Mouse (Mus musculus) urinary bladder, postnatal 25 days (tissue): ENCODE results near the gene Myh6.
"Not testable (repeated sequence)": the region's sequence is repeated elsewhere in the genome, so short reads cannot be mapped to it uniquely, and the experiment has no call there.

Experiments used
- DNase-seq: peaks from one replicate; pipeline ENCODE4 v3.0.0; 2022; ENCODE audit warnings: low spot score

The Myh6 gene

DNA sequence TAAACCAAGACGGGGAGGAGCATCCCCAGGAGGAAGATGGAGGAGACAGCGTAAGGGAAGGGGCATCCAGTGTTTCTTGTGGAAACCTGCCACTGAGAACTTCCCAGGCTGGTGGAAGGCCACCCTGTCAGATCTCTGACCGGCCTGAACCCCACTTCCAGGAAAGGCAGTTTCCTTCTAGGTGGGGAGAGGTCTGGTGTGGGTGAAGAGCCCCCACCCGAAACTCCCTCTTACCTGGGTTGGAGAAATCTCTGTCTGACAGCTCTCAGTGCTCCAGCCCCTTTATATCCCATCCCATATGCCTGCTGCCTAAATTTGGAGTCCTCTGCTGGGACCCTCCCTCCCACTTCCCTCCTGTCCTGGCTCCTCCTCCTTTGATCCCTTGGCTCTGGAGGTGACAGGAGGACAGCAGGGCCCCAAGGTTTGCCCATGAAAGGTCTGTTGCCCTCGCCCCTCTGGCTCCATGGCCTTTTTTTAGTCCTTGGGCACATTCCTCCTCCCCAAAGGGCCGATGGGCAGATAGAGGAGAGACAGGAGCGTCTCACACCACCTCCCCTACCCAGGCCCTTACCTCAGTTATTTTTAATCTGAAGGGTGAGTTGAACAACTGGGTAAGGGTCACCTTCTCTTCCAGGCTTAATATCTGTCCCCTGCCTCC is at the start of gene Myh6:
Gene Myh6 (minus strand): TSS at position 608 of the 658 bp plus-strand sequence.
- DNase-seq = no peak

DNA sequence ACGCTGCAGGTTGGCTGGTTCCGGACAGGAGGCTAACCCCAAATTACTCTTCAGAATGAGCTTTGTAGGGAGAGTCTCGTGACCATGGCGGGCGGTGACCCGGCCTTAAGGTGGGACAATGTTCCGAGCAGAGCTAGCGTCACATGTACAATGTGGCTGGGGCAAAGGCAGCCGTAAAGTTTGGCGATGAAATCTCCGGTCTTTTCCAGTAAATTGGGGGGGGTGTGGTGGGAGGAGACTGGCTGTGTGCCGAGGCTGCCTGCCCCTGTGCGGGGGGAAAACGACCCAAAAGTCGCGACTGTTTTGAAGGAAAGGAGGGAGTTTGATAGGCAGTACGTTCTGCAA is 49.0 kb upstream of the Myh6 start:
- no peak for DNase-seq

- DNase-seq = peak; percentile 93
These were observed 48.5 kb upstream of the Myh6 start, which contains the start of gene Ngdn for GRCm38 (mm10) chr14:55014991-55015766. Ngdn (plus strand) TSS chr14:55015454.

GRCm38 (mm10) chr14:55014591-55014990 is 47.9 kb upstream of the Myh6 start:
- no peak for DNase-seq

- no peak for DNase-seq
These were observed 44.4 kb upstream of the Myh6 start for GRCm38 (mm10) chr14:55011116-55011515.

DNA sequence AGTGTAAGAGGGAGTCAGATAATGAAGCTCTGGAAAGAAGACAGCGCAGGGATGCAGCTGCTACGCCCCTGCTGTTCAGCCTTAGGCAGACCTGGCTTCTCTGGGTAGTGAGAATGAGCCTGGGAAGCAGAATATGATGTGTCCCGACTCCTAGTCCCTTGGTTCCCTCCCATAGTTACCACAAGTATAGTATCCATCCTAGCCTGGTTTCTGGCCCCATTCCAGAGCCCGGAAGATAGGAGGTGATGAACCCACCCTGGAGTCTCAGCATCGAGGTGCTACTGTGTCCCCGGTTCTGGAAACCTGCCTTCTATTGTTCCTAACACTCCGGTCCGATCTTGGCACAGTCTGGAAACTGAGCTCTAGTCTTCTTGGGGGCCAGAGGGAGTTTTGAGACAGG is 41.7 kb upstream of the Myh6 start:
- no peak for DNase-seq

DNA sequence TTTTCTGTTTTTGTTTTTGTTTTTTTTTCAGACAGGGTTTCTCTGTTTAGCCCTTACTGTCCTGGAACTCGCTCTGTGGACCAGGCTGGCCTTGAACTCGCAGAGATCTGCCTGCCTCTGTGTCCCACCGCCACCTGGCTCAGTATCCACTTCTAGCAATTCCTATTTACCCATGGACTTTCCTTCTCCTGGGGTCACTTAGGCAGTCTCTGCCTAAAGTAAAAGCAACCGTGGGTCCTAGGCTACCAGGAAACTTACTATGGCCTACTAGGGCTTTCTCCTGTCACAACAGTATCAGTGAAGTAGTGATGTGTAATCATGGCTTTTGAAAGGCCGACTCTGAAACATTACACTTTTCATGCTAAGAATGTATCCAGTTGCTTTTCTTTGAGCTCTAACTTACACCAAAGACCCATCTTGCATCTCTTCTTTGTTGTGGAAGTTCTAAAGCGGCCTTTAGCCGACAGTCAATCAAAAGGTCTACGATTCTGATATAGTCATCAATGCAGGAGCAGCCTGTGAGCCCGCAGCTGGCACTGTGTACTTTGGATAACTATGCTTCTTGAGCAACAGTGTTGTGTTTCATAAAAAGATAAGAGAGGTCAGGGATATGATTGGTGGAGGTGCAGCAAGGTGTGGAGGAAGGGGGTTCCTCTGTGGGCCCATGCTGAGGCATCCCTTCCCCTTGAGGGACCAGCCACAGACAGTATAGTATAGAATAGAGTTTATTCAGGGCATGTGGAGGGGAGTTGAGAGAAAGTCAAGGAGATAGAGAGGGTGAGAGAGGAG is 40.6 kb upstream of the Myh6 start:
- no peak for DNase-seq

DNA sequence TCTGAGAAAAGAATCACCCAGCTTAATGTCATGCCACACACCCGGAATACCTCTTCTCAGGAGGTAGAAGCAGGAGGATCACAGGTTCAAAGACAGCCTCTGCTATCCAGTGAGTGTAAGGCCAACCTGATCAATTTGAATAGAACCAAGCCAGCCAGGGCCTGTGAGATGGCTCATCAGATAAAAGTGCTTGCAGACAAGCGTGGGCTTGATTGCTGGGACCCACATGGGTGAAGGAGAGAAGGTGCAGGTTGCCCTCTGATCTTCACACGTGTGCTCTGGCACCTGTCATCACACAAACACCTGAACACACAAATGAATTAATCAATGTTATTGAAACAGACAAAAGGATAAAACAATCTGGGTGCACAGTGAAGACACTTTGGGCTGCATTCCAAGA is 39.8 kb upstream of the Myh6 start:
- no peak for DNase-seq

GRCm38 (mm10) chr14:55005967-55006366 is 39.2 kb upstream of the Myh6 start:
- no peak for DNase-seq

- DNase-seq = no peak
These were observed 38.8 kb upstream of the Myh6 start for GRCm38 (mm10) chr14:55005506-55005905.

- DNase-seq = no peak
These were observed 37.4 kb upstream of the Myh6 start for GRCm38 (mm10) chr14:55003878-55004855.

GRCm38 (mm10) chr14:55002687-55003120 is 36.0 kb upstream of the Myh6 start:
- DNase-seq = no peak

DNA sequence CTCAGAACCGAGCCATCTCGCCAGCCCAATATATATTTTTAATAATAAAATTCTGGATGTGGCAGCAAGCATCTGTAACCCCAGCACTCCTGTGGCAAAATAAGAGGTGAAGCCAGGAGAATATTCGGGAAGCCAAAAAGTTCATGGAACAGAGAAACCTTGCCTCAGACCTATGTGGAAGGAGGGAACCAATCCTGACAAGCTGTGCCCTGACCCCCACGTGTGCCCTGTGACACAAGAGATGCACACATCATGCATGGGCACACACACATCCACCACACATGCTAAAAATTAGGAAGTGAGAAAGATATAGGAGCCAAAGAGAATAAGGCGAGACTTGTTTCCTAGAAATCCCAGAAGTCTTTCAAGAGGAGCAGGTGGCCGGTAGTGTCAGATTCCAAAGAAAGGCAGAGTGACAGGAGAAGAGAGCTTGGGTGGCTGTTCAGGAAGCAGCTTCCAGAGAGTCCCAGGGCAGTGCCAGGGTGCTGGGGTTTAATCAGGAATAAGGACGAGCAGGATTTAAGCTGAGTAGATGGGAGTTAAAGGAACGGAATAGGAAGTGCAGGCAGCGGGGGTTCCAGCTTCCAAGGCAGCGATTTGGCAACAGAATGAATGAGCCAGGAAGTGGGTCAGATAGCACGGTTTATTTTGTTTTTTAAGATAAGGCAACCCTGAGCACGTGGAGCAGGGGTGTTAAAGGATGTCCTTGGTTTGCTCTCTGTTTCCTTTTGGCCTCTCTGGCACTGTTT is 35.4 kb upstream of the Myh6 start:
- no peak for DNase-seq

DNA sequence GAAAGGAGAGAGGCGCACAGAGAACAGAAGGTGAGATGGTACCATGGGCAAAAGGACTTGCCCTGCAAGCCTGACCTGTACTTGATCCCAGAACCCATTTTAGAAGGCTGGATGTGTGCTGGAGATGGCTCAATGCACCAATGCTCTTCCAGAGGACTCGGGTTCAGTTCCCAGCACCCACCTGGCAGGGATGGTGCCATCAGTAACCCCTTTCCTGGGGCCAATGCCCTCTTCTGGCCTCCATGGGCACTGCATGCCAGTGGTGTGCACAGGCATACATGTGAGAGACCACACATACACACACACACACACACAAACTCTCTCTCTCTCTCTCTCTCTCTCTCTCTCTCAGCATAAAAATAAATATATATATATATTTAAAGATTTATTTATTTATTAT is 34.7 kb upstream of the Myh6 start:
- no peak for DNase-seq

GRCm38 (mm10) chr14:55000814-55001213 is 34.1 kb upstream of the Myh6 start:
- DNase-seq = no peak

DNA sequence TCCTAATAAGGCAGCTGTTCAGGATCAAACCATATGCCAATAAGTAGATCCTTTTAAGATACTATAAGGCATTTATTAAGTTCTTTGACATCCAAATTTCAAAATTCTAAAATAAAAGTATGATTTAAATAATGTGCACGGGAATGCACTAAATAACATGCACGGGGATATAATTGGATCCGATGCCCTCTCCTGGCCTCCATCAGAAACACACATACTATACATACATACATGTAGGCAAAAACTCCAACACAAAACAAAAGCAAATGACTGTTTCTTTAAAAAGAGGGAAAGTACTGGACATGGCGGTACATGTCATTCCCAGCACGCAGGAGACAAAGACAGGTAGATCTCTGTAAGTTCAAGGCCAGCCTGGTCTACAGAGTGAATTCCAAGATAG is 33.1 kb upstream of the Myh6 start:
- DNase-seq = not testable (repeated sequence)

DNA sequence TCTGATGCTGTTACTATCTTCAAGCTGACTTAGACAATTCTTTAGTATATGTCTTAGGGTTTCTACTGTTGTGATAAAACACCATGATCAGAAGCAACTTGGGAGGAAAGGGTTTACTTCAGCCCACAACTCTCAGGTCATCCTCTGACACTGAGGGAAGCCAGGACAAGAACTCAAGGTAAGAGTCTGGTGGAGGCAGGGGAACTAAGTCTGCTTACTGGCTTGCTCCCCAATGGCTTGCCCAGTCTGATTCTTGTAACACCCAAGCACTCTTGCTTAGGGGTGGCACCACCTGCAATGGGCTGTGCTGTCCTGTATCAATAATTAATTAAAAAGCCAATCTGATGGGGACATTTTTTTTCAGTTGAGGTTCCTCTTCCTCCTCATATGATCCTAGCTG is 32.0 kb upstream of the Myh6 start:
- DNase-seq = no peak

DNA sequence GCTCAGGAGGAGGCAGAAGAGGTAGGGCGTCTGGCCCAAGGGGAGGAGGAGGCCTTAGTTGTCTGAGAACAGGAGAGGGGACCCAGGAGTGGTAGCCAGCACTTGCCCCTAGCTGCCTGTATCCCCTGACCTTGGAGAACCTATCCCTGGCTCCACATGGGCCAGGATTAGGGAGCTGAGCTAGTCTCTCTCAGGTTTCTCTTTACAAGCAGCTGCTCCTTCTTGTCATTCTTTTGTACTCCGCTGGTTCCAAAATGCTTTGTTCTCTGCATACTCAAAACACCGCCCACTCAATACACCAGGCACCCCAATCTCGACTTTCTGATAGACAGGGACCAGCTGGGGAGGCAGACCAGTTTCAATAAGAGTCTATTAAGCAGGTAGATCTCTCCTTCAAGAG is 30.6 kb upstream of the Myh6 start:
- no peak for DNase-seq

DNA sequence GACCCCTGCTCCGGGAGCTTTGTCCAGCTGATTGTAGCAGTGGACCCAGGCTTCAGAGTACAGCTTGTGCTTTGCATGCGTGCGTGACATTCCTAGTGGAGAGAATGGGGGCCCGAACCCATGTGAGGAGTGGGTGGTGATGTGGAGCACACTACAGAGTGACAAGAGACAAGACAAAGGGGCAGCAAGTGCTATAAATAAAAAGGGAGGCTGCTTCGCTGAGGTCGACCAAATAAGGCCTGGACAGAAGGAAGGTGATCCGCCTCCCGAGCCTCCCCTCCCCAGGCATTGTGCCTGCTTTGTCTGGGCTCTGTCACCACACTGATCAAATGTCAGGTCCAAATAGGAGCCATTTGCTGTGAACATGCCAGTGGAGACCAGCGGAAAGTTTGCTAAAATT is 30.1 kb upstream of the Myh6 start:
- no peak for DNase-seq

DNA sequence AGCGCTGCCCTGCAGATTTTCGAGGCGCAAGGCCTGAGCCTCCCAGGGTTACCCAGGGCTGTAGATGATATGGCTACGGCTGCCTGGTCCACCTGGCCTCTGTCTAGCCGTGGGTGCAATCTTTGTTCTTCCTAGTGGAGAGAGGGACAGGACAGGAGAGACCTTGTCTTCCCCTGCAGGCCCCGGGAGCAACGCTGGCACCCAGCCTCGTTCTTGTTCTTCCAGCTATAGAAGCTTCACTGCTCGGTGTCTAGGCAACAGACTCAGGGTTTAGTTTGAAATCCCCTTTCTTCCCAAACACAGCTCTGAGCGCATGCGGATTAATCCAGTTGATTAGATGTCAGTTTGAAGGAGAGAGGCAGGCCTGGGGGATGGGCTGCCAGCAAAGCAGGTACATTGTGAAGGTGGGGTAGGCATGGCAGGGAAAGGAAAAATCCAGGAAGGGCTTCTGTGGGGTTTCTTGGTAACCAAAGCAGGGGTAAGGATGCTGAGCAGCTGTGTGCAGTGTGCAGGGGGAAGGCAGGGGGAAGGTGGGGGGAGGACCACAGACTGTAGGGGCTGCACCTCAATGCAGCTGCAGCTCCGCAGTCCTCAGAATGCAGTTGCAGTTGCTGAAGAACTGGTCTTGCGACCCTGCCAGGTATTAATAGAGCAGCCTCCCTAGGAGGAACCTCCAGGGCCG is 28.9 kb upstream of the Myh6 start:
- DNase-seq = no peak

DNA sequence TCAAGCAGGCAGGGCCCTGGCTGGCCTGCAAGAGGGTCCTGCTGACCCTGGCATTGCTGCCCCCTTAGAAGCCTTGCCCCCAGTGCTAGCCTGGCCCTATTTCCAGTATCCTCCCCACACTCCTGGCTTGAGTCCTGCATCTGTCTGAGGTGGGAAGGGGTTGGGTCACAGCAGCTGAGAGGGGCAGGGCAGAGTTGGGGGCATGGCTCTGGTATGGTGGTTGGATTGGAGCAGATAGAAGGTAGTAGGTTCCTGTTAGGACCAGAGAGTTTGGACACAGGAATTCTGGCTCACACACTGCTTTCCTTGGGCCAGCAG is 28.1 kb upstream of the Myh6 start:
- DNase-seq = no peak
